Mouse (Mus musculus) MEL (cell line): ENCODE results near the gene Klhl26.

Experiments
- CTCF ChIP-seq, 3 experiments: IDR thresholded peaks in 2 of 3; conservative IDR thresholded peaks in 1 of 3; 2 replicates each; pipeline ENCODE4 v1.5.1; 2011 to 2012; ENCODE audit warnings: low read length in 3 of 3, low read depth in 2 of 3, mild to moderate bottlenecking in 2 of 3, improper control_type of control experiment in 1 of 3, inconsistent platforms in 1 of 3, mixed read lengths in 1 of 3, moderate library complexity in 1 of 3; ENCODE audit not compliant: control insufficient read depth in 1 of 3, insufficient read depth in 1 of 3, poor library complexity in 1 of 3, severe bottlenecking in 1 of 3
- MAFK ChIP-seq: IDR thresholded peaks from 2 replicates; pipeline ENCODE4 v1.6.1; 2011; ENCODE audit warnings: low read depth, mild to moderate bottlenecking, low read length, improper control_type of control experiment, borderline replicate concordance
- NRF1 ChIP-seq: IDR thresholded peaks from 2 replicates; pipeline ENCODE4 v1.6.1; 2014; ENCODE audit warnings: low read depth, mild to moderate bottlenecking, inconsistent platforms, low read length, improper control_type of control experiment, moderate library complexity; ENCODE audit not compliant: poor library complexity, insufficient read depth, severe bottlenecking
- POLR2A ChIP-seq, 2 experiments: IDR thresholded peaks; 2 replicates each; pipeline ENCODE4 v1.6.1; 2011 to 2012; ENCODE audit warnings: low read length in 2 of 2, mild to moderate bottlenecking in 2 of 2, control low read depth in 1 of 2, improper control_type of control experiment in 1 of 2, low read depth in 1 of 2, moderate library complexity in 1 of 2; ENCODE audit not compliant: control insufficient read depth in 1 of 2, insufficient read depth in 1 of 2, poor library complexity in 1 of 2
- UBTF ChIP-seq: IDR thresholded peaks from 2 replicates; pipeline ENCODE4 v1.6.1; 2012; ENCODE audit warnings: low read depth, mild to moderate bottlenecking, inconsistent platforms, low read length, improper control_type of control experiment, moderate library complexity, borderline replicate concordance; ENCODE audit not compliant: insufficient read depth
- USF2 ChIP-seq, 2 experiments: IDR thresholded peaks; 2 replicates each; pipeline ENCODE4 v1.6.1; 2011 to 2012; ENCODE audit warnings: improper control_type of control experiment in 2 of 2, low read length in 2 of 2, borderline replicate concordance in 1 of 2, inconsistent platforms in 1 of 2, low read depth in 1 of 2, mild to moderate bottlenecking in 1 of 2; ENCODE audit not compliant: insufficient read depth in 1 of 2
- ZNF384 ChIP-seq: IDR thresholded peaks from 2 replicates; pipeline ENCODE4 v1.6.1; 2012; ENCODE audit warnings: low read depth, mild to moderate bottlenecking, inconsistent platforms, low read length, improper control_type of control experiment

GRCm38 (mm10) chr8:70421349-70422104, 55.2 kb downstream of the Klhl26 start:
- TF ChIP-seq CTCF (IDR thresholded peaks at IDR 0.05 in 2 of 3, conservative IDR thresholded peaks at IDR 0.05 in 1 of 3; ENCODE audit: control insufficient read depth in 1 of 3, insufficient read depth in 1 of 3, low read depth in 2 of 3, low read length in 3 of 3, poor library complexity in 1 of 3, severe bottlenecking in 1 of 3) (no peak), USF2 (IDR thresholded peaks at IDR 0.05; ENCODE audit: borderline replicate concordance in 1 of 2, insufficient read depth in 1 of 2, low read depth in 1 of 2, low read length in 2 of 2) (no peak), UBTF (no peak), ZNF384 (no peak), POLR2A (IDR thresholded peaks at IDR 0.05; ENCODE audit: control insufficient read depth in 1 of 2, insufficient read depth in 1 of 2, low read depth in 1 of 2, low read length in 2 of 2, poor library complexity in 1 of 2) (no peak), MAFK (no peak), NRF1 (no peak)
